Mouse (Mus musculus): Measurements from ENCODE around the gene Mtnr1a. TPM values are rescaled to one million over a fixed set of nuclear protein-coding genes. Genes with fewer than 3 reads are reported as not detected.
"Not testable (repeated sequence)": the region's sequence is repeated elsewhere in the genome, so short reads cannot be mapped to it uniquely, and the experiment has no call there.

Gene Mtnr1a
- polyA plus RNA-seq, 1 experiment from 2014 or later = 0.20 TPM

DNA sequence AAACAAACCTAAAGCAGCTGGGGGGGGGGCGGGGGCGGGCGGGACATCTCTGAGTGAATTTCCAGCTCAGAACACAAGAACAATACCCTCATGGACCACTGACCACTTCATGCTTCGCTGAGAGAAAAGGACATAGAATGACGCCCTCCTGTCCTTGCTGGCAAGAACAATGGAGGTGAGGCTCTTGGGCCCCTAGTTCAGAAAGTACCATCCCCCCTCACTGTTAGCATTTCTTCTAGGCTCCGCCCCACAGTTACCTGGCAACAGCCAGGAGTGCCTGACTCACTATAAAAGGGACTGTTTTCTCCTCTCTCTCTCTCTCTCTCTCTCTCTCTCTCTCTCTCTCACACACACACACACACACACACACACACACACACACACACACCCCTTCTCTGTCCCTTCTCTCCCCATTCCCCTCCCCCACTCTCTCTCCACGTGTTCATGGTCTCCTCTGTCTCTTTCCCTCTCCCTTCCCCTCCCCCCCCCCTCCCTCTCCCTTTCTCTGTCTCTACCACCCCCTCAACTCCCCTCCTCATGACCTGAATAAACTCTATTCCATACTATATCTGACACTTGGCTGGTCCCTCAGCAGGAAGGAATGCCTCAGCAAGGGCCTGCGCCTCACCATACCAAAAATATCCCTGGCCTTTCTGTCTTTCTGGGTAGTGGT lies 4.6 kb upstream of the Mtnr1a start:
- H3K27ac ChIP-seq (ENCODE audit: low read depth, low read length) = no peak overlapping the region
- WGBS = 24% methylated on average over 8 of the region's 8 CpGs

DNA sequence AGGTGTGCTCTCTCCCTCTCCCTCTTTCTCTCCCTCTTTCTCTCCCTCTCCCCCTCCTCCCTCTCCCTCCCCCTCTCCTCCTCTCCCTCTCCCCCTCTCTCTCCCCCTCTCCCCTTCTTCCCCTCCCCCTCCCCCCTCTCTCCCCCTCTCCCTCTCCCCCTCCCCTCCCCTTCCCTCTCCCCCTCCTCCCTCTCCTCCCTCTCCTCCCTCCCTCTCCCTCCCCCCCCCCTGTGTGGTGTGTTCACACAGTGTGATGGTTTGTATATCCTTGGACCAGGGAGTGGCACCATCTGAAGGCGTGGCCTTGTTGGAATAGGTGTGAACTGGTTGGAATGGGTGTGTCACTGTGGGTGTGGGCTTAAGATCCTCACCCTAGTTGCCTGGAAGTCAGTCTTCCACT lies 3.5 kb upstream of the Mtnr1a start:
- not testable (repeated sequence) for H3K4me3 ChIP-seq (ENCODE audit: low read depth, low read length); H3K9ac ChIP-seq (ENCODE audit: low read length); H3K27ac ChIP-seq (ENCODE audit: low read depth, low read length); H3K4me2 ChIP-seq (ENCODE audit: low read depth, low read length, severe bottlenecking); DNase-seq (ENCODE audit: low spot score); H3K4me1 ChIP-seq (replicated peaks; ENCODE audit: control insufficient read depth, insufficient read depth, low read length); H3K9me3 ChIP-seq (ENCODE audit: control insufficient read depth, low read length); H3K27me3 ChIP-seq (ENCODE audit: control insufficient read depth, insufficient read depth, low read length); ATAC-seq (replicated peaks; ENCODE audit: low FRiP score); H3K36me3 ChIP-seq (ENCODE audit: control insufficient read depth, insufficient read depth, low read length)
- 100% methylated on average over 1 of the region's 1 CpGs for WGBS

More for the DNA sequence above, 4.6 kb upstream of the Mtnr1a start:
- Histone ChIP-seq H3K9me3 (ENCODE audit: control insufficient read depth, low read length) (no peaks in the 10 kb centered on the region), H3K4me1 (replicated peaks; ENCODE audit: control insufficient read depth, insufficient read depth, low read length) (0 out of 2 replicates have a peak, but pooled peaks cover 4% of the 10 kb centered on the region), H3K27me3 (ENCODE audit: control insufficient read depth, insufficient read depth, low read length) (no peaks in the 10 kb centered on the region), H3K4me3 (ENCODE audit: low read depth, low read length) (no peak overlapping the region), H3K36me3 (ENCODE audit: control insufficient read depth, insufficient read depth, low read length) (no peaks in the 10 kb centered on the region), H3K4me2 (ENCODE audit: low read depth, low read length, severe bottlenecking) (no peak overlapping the region), H3K9ac (ENCODE audit: low read length) (no peak overlapping the region)
- DNase-seq (ENCODE audit: low spot score) = peak; percentile 60
- peak; percentile 77 for ATAC-seq (replicated peaks; ENCODE audit: low FRiP score)

- WGBS = 92% methylated on average over 8 of the region's 8 CpGs
- H3K4me3 ChIP-seq (ENCODE audit: low read depth, low read length) = no peak overlapping the region
- no peak for DNase-seq (ENCODE audit: low spot score)
- no peak overlapping the region for H3K27ac ChIP-seq (ENCODE audit: low read depth, low read length)
- H3K4me1 ChIP-seq (replicated peaks; ENCODE audit: control insufficient read depth, insufficient read depth, low read length) = 0 out of 2 replicates have a peak, but pooled peaks cover 3% of the 10 kb centered on the region
- H3K36me3 ChIP-seq (ENCODE audit: control insufficient read depth, insufficient read depth, low read length) = no peaks in the 10 kb centered on the region
- no peaks in the 10 kb centered on the region for H3K9me3 ChIP-seq (ENCODE audit: control insufficient read depth, low read length)
- H3K4me2 ChIP-seq (ENCODE audit: low read depth, low read length, severe bottlenecking) = no peak overlapping the region
- no peaks in the 10 kb centered on the region for H3K27me3 ChIP-seq (ENCODE audit: control insufficient read depth, insufficient read depth, low read length)
- H3K9ac ChIP-seq (ENCODE audit: low read length) = no peak overlapping the region
- no peak for ATAC-seq (replicated peaks; ENCODE audit: low FRiP score)
Observed at GRCm38 (mm10) chr8:45070949-45071348, 2.0 kb downstream of the Mtnr1a start.

DNA sequence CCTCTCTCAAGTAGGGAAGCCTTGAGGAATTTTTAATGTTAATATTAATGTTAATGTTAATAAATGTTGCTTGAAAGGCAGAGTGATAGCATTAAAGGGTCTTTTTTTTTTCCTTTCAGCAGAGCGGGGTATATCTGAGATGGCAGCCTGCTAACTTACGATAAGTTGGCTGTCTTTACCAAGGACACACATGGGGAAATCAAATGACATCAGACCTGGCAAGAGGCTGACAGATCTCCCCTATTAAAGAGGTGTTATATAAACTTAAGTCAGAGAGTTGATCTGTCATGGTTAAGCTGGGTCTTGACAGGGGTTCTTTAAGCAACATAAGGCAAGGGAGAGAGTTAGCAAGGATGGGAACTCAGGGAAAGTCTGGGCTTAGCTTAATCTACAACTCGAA lies 11.9 kb downstream of the Mtnr1a start:
- Histone ChIP-seq H3K27me3 (ENCODE audit: control insufficient read depth, insufficient read depth, low read length) (no peaks in the 10 kb centered on the region), H3K9ac (ENCODE audit: low read length) (no peak overlapping the region), H3K4me1 (replicated peaks; ENCODE audit: control insufficient read depth, insufficient read depth, low read length) (no peaks in the 10 kb centered on the region), H3K9me3 (ENCODE audit: control insufficient read depth, low read length) (no peaks in the 10 kb centered on the region), H3K4me3 (ENCODE audit: low read depth, low read length) (no peak overlapping the region), H3K36me3 (ENCODE audit: control insufficient read depth, insufficient read depth, low read length) (no peaks in the 10 kb centered on the region), H3K4me2 (ENCODE audit: low read depth, low read length, severe bottlenecking) (no peak overlapping the region), H3K27ac (ENCODE audit: low read depth, low read length) (no peak overlapping the region)
- WGBS = 93% methylated on average over 3 of the region's 3 CpGs
- DNase-seq (ENCODE audit: low spot score) = no peak
- ATAC-seq (replicated peaks; ENCODE audit: low FRiP score) = no peak

- H3K27me3 ChIP-seq (ENCODE audit: control insufficient read depth, insufficient read depth, low read length) = no peaks in the 10 kb centered on the region
- no peak overlapping the region for H3K9ac ChIP-seq (ENCODE audit: low read length)
- H3K4me2 ChIP-seq (ENCODE audit: low read depth, low read length, severe bottlenecking) = no peak overlapping the region
- no peaks in the 10 kb centered on the region for H3K9me3 ChIP-seq (ENCODE audit: control insufficient read depth, low read length)
- 82% methylated on average over 3 of the region's 3 CpGs for WGBS
- H3K27ac ChIP-seq (ENCODE audit: low read depth, low read length) = no peak overlapping the region
- H3K36me3 ChIP-seq (ENCODE audit: control insufficient read depth, insufficient read depth, low read length) = no peaks in the 10 kb centered on the region
- no peak for DNase-seq (ENCODE audit: low spot score)
- H3K4me1 ChIP-seq (replicated peaks; ENCODE audit: control insufficient read depth, insufficient read depth, low read length) = no peaks in the 10 kb centered on the region
- no peak overlapping the region for H3K4me3 ChIP-seq (ENCODE audit: low read depth, low read length)
- ATAC-seq (replicated peaks; ENCODE audit: low FRiP score) = no peak
Observed at GRCm38 (mm10) chr8:45093599-45093998, 24.7 kb downstream of the Mtnr1a start.

DNA sequence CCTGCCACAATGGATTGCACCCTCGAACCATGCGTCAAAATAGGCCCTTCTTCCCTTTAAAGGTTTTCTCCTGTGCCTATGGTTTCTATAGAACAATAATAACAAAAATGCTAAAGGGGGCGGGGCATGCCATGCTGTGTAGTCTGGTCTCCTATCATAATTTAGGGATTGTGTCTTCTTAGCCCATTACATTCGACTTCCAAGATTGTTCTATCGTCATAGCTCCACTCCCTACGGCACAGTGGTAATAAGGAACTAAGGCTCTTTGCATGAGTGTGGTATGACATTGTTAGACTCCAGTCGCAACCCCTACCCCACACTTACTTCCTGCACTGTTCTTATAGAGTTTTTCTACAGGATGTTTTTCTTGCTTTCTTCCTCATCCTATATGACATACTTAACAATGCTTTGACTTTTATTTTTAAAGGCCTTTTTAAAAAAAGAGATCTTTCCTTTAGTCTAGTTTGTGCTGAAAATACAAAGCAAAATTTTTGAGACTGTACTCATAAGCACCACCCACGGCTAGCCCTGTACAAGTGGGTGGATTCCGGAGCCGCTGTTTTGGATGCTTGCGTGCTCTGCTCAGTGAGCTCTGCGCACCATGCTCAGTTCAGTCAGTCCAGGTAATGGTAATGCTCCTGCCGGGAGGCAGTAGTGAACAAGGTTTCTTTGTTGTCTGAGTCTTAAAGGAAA lies 40.6 kb downstream of the Mtnr1a start:
- no peaks in the 10 kb centered on the region for H3K9me3 ChIP-seq (ENCODE audit: control insufficient read depth, low read length)
- peak overlapping the region; percentile 9; the same call in 1 of the 2 replicates for H3K4me3 ChIP-seq (ENCODE audit: low read depth, low read length)
- H3K9ac ChIP-seq (ENCODE audit: low read length) = no peak overlapping the region
- peak overlapping the region; percentile 36 for H3K4me2 ChIP-seq (ENCODE audit: low read depth, low read length, severe bottlenecking)
- H3K27ac ChIP-seq (ENCODE audit: low read depth, low read length) = no peak overlapping the region
- DNase-seq (ENCODE audit: low spot score) (no peak), ATAC-seq (replicated peaks; ENCODE audit: low FRiP score) (peak; percentile 62)
- peaks cover 3% of the 10 kb centered on the region; the same call in 1 of the 2 replicates for H3K27me3 ChIP-seq (ENCODE audit: control insufficient read depth, insufficient read depth, low read length)
- 26% methylated on average over 13 of the region's 13 CpGs for WGBS
- H3K4me1 ChIP-seq (replicated peaks; ENCODE audit: control insufficient read depth, insufficient read depth, low read length) = no peaks in the 10 kb centered on the region; the same call in 1 of the 2 replicates
- no peaks in the 10 kb centered on the region for H3K36me3 ChIP-seq (ENCODE audit: control insufficient read depth, insufficient read depth, low read length)

DNA sequence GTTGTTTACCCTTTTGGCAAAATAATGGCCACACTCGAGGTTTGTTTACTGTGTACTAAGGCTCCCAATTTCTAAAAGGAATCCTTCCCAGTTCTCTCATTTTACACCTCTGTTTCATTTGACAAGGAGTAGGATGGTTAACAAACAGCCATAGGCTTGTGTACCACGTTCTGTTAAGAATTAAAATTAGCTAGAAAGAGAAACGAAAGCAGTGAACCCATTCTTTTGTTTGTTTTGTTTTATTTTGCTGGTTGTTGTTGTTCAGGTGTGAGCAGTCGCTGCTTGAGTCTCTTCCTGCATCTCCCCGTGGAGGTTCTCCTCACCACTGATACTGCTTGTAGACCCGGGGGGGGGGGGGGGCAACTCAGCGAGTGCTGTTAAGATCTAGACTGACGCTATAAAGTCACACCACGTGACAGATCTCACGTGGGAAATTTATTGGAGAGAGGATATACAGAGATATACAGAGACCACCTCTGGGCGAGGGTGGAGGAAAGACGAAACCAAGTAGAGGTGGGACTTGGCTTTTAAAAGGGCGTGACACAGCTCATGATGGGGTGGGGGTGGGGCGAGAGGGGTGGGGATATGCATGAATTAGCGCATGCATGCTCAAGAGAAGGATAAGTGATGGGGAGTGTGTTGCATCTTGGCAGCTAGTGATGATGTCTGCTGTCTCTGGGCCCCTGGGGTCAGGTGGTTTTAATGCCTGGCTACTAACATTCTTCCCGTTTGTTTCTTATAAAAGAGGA lies 41.3 kb downstream of the Mtnr1a start:
- Histone ChIP-seq H3K27ac (ENCODE audit: low read depth, low read length) (no peak overlapping the region), H3K4me2 (ENCODE audit: low read depth, low read length, severe bottlenecking) (peak overlapping the region; percentile 36), H3K36me3 (ENCODE audit: control insufficient read depth, insufficient read depth, low read length) (no peaks in the 10 kb centered on the region), H3K9ac (ENCODE audit: low read length) (no peak overlapping the region), H3K27me3 (ENCODE audit: control insufficient read depth, insufficient read depth, low read length) (peaks cover 3% of the 10 kb centered on the region; the same call in 1 of the 2 replicates), H3K4me1 (replicated peaks; ENCODE audit: control insufficient read depth, insufficient read depth, low read length) (no peaks in the 10 kb centered on the region; the same call in 1 of the 2 replicates), H3K9me3 (ENCODE audit: control insufficient read depth, low read length) (no peaks in the 10 kb centered on the region), H3K4me3 (ENCODE audit: low read depth, low read length) (peak overlapping the region; percentile 9; the same call in 1 of the 2 replicates)
- no peak for DNase-seq (ENCODE audit: low spot score)
- 8% methylated on average over 16 of the region's 16 CpGs for WGBS
- peak; percentile 53 for ATAC-seq (replicated peaks; ENCODE audit: low FRiP score)

GRCm38 (mm10) chr8:45110813-45111104 lies 41.8 kb downstream of the Mtnr1a start:
- no peaks in the 10 kb centered on the region for H3K9me3 ChIP-seq (ENCODE audit: control insufficient read depth, low read length)
- H3K4me1 ChIP-seq (replicated peaks; ENCODE audit: control insufficient read depth, insufficient read depth, low read length) = no peaks in the 10 kb centered on the region; the same call in 1 of the 2 replicates
- no peak overlapping the region for H3K9ac ChIP-seq (ENCODE audit: low read length)
- DNase-seq (ENCODE audit: low spot score) (no peak), ATAC-seq (replicated peaks; ENCODE audit: low FRiP score) (peak; percentile 7; the same call in 1 of the 2 replicates)
- no peak overlapping the region for H3K27ac ChIP-seq (ENCODE audit: low read depth, low read length)
- peak overlapping the region; percentile 36; the same call in 1 of the 2 replicates for H3K4me2 ChIP-seq (ENCODE audit: low read depth, low read length, severe bottlenecking)
- H3K27me3 ChIP-seq (ENCODE audit: control insufficient read depth, insufficient read depth, low read length) = peaks cover 3% of the 10 kb centered on the region; the same call in 1 of the 2 replicates
- 59% methylated on average over 5 of the region's 5 CpGs for WGBS
- no peaks in the 10 kb centered on the region for H3K36me3 ChIP-seq (ENCODE audit: control insufficient read depth, insufficient read depth, low read length)
- H3K4me3 ChIP-seq (ENCODE audit: low read depth, low read length) = no peak overlapping the region

All from forebrain, embryonic 11.5 days (tissue).